Mouse (Mus musculus): Measurements from ENCODE around the gene Foxn2.

DNA sequence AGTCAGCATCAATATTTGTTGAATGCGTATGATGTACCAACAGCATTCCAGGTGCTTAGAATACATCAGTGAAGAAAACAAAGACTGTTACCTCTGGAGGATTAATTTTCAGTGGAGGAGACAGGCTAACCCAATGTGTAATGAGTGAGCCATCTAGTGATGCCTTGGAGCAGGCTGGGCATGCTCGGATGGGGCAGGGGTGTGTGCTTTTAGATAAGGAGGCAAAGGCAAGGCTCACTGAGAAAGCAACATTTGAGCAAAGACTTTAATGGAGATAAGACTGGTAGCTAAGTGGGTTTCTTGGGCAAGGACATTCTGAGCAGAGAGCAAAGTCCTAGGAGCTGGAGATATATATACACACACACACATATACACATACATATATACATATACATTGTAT is 9.8 kb upstream of the Foxn2 start:
- no peak for TF ChIP-seq MAFK (IDR thresholded peaks at IDR 0.05; ENCODE audit: insufficient read depth, low read depth, low read length)
- TF ChIP-seq CHD2 (IDR thresholded peaks at IDR 0.05; ENCODE audit: low read depth, low read length) = no peak
- no peak for TF ChIP-seq ZC3H11A (IDR thresholded peaks at IDR 0.05; ENCODE audit: borderline replicate concordance, low read depth, low read length)

Data from ES-E14 (cell line).